Mouse (Mus musculus): ENCODE results near the gene Unkl. TPM values are rescaled to one million over a fixed set of nuclear protein-coding genes. Genes with fewer than 3 reads are reported as not detected.

The Unkl gene
- polyA plus RNA-seq, 1 experiment: 38.3 TPM

DNA sequence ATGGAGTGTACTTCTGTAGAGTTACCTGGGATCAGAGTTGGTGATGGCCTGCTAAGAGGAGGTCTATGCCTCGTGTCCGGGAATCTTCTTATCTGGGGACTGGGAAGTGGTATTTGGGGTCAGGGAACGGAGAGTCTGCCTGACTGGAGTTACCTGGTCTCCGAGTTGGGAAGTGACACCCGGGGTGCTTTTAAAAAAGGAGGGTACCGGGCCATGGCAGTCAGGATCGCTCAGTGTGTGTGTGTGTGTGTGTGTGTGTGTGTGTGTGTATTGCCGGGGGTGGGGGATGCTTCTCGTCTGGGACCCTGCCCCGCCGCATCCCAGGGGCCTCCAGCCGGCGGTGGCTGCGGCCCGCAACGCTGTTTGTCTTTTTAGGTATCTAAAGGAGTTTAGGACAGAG is 894 bp downstream of the Unkl start:
- Histone ChIP-seq H3K27me3 (replicated peaks; ENCODE audit: control insufficient read depth, insufficient read depth, low read length) (no peaks in the 10 kb centered on the region), H3K36me3 (ENCODE audit: control insufficient read depth, insufficient read depth, low read length) (no peaks in the 10 kb centered on the region), H3K27ac (ENCODE audit: insufficient read depth, low read depth, low read length) (no peak overlapping the region), H3K4me3 (ENCODE audit: insufficient read depth, low read depth, low read length) (peak overlapping the region; percentile 83), H3K4me1 (ENCODE audit: control insufficient read depth, insufficient read depth, low read length) (no peaks in the 10 kb centered on the region; the same call in 1 of the 2 replicates)
- peak; percentile 8 for DNase-seq
- WGBS: 3% methylated on average over 16 of the region's 16 CpGs
- no peak for TF ChIP-seq CTCF (conservative IDR thresholded peaks at IDR 0.05; ENCODE audit: insufficient read depth, insufficient read length, low read depth, low read length)
- TF ChIP-seq POLR2A (IDR thresholded peaks at IDR 0.05; ENCODE audit: low read depth, low read length): no peak

DNA sequence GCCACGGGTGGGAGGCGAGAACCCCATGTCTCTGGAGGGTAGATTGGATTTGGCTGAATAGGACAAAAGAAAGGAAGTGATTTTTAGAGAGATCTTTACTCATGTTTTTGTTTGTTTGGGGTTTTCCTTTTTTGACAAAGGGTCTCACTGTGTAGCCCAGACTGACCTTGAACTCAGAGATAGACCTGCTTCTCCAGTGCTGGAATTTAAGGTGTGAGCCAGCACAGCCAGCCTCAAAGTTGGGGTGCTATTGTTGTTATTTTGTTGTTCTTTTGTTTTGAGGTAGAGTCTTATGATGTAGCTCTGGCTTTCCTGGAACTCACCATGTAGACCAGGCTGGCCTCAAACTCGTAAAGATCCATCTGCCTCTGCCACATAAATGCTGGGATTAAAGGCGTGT is 14.2 kb downstream of the Unkl start:
- TF ChIP-seq CTCF (conservative IDR thresholded peaks at IDR 0.05; ENCODE audit: insufficient read depth, insufficient read length, low read depth, low read length) (no peak), POLR2A (IDR thresholded peaks at IDR 0.05; ENCODE audit: low read depth, low read length) (no peak)
- H3K36me3 ChIP-seq (ENCODE audit: control insufficient read depth, insufficient read depth, low read length): no peaks in the 10 kb centered on the region; the same call in 1 of the 2 replicates
- H3K27me3 ChIP-seq (replicated peaks; ENCODE audit: control insufficient read depth, insufficient read depth, low read length): no peaks in the 10 kb centered on the region
- 97% methylated on average over 4 of the region's 4 CpGs for WGBS
- H3K27ac ChIP-seq (ENCODE audit: insufficient read depth, low read depth, low read length): no peak overlapping the region
- no peak overlapping the region for H3K4me3 ChIP-seq (ENCODE audit: insufficient read depth, low read depth, low read length)
- DNase-seq: no peak
- no peaks in the 10 kb centered on the region for H3K4me1 ChIP-seq (ENCODE audit: control insufficient read depth, insufficient read depth, low read length)

DNA sequence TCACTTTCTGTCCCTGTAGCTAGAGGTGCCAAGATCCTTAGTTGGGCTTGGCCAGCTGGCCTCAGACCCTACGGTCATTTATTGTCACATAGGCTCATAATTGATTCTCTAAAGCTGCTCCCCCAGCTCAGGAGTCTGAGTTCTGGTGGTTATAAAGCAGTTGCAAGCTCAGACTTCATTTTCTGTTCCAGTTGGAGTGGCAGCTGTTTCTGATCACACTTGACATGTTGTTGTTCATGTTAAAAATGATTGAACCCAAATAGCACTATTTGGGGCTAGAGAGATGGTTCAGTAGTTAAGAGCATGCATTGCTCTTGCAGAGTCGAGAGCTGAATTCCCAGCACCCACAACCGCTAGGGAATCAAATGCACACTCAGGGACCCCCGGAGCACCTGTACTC is 21.8 kb downstream of the Unkl start:
- Histone ChIP-seq H3K36me3 (ENCODE audit: control insufficient read depth, insufficient read depth, low read length) (no peaks in the 10 kb centered on the region; the same call in 1 of the 2 replicates), H3K27ac (ENCODE audit: insufficient read depth, low read depth, low read length) (peak overlapping the region; percentile 30), H3K4me3 (ENCODE audit: insufficient read depth, low read depth, low read length) (no peak overlapping the region), H3K4me1 (ENCODE audit: control insufficient read depth, insufficient read depth, low read length) (peaks cover 3% of the 10 kb centered on the region; the same call in 1 of the 2 replicates), H3K27me3 (replicated peaks; ENCODE audit: control insufficient read depth, insufficient read depth, low read length) (no peaks in the 10 kb centered on the region)
- WGBS: 80% methylated on average over 4 of the region's 4 CpGs
- DNase-seq: peak; percentile 55
- no peak for TF ChIP-seq CTCF (conservative IDR thresholded peaks at IDR 0.05; ENCODE audit: insufficient read depth, insufficient read length, low read depth, low read length)
- no peak for TF ChIP-seq POLR2A (IDR thresholded peaks at IDR 0.05; ENCODE audit: low read depth, low read length)

DNA sequence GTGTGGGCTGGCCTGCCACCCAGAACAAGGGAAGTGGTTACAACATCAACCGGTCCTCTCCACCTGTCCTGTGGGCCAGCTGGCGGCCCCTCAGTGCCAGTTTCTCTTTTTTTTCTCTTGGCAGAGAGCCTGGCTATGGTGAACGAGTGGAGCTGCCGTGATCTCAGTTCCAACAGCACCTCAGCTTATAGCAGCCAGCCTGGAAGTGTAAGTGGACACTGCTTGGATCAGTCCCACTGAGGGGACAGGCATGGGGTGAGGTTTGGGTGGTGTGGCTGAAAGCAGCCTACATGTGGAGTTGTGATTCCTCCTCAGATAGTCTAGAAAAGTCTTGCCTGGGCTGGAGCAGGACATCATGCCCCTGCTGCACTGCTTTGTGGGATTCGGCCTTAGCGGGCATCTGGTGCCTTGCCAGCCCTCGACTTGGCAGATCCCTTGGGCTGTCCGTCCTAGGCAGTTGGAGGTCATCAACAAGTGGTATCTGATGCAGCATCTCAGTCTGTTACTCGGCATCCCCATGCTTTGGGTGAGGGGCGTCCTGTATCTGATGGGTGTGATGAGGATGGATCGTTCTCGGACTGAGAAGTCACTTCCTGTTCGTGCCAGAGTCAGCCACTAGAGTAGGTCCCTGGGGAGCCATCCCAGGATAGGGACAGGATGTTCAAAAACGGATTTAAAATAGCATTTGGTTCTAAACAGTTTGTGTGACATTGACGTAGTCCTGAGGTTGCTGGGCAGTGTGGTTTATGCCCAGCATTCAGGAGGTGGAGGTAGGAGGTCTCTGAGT is 22.7 kb downstream of the Unkl start:
- H3K36me3 ChIP-seq (ENCODE audit: control insufficient read depth, insufficient read depth, low read length): peaks cover 2% of the 10 kb centered on the region; the same call in 1 of the 2 replicates
- H3K4me3 ChIP-seq (ENCODE audit: insufficient read depth, low read depth, low read length): no peak overlapping the region
- no peak for TF ChIP-seq POLR2A (IDR thresholded peaks at IDR 0.05; ENCODE audit: low read depth, low read length)
- TF ChIP-seq CTCF (conservative IDR thresholded peaks at IDR 0.05; ENCODE audit: insufficient read depth, insufficient read length, low read depth, low read length): no peak
- H3K27me3 ChIP-seq (replicated peaks; ENCODE audit: control insufficient read depth, insufficient read depth, low read length): no peaks in the 10 kb centered on the region
- 68% methylated on average over 15 of the region's 15 CpGs for whole genome bisulfite sequencing
- peak overlapping the region; percentile 60 for H3K27ac ChIP-seq (ENCODE audit: insufficient read depth, low read depth, low read length)
- peaks cover 3% of the 10 kb centered on the region; the same call in 1 of the 2 replicates for H3K4me1 ChIP-seq (ENCODE audit: control insufficient read depth, insufficient read depth, low read length)
- DNase-seq: peak; percentile 87

DNA sequence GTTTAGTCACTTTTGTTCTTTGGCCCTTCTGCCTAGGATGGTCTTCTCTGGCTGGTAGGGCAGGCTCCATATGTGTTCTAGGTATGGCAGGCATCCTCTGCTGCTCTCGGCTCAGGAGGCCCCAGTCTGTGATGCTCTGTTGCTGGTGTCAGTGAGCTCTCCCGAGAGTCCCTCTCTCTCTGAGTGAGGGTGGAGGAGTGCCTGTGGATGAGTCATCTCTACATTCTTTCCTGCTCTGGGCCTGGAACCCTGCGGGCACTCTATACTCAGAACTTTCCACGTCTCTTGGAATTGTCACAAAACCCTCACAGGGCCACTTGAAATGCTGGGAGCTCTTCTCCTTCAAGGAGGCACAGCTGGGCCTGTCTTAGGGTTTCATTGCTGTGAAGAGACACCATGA is 23.5 kb downstream of the Unkl start:
- no peak for DNase-seq
- peaks cover 3% of the 10 kb centered on the region; the same call in 1 of the 2 replicates for H3K4me1 ChIP-seq (ENCODE audit: control insufficient read depth, insufficient read depth, low read length)
- 66% methylated on average over 4 of the region's 4 CpGs for WGBS
- no peaks in the 10 kb centered on the region for H3K27me3 ChIP-seq (replicated peaks; ENCODE audit: control insufficient read depth, insufficient read depth, low read length)
- peaks cover 2% of the 10 kb centered on the region; the same call in 1 of the 2 replicates for H3K36me3 ChIP-seq (ENCODE audit: control insufficient read depth, insufficient read depth, low read length)
- TF ChIP-seq POLR2A (IDR thresholded peaks at IDR 0.05; ENCODE audit: low read depth, low read length) (no peak), CTCF (conservative IDR thresholded peaks at IDR 0.05; ENCODE audit: insufficient read depth, insufficient read length, low read depth, low read length) (no peak)
- H3K4me3 ChIP-seq (ENCODE audit: insufficient read depth, low read depth, low read length): no peak overlapping the region
- peak overlapping the region; percentile 60 for H3K27ac ChIP-seq (ENCODE audit: insufficient read depth, low read depth, low read length)

DNA sequence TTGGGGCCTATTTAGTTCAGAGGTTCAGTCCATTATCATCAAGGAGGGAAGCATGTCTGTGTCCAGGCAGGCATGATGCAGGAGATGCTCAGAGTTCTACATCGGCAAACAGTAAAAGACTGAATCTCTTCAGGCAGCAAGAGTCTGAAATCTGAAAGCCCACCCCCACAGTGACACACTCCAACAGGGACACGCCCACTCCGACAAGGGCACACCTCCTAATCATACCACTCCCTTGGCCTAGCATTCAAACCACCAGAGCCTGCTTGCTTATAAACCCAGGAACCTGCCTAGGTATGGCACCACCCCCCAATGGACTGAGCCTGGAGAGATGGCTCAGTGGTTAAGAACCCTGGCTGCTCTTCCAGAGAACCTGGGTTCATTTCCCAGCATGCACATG is 27.2 kb downstream of the Unkl start:
- no peak for DNase-seq
- TF ChIP-seq POLR2A (IDR thresholded peaks at IDR 0.05; ENCODE audit: low read depth, low read length) (no peak), CTCF (conservative IDR thresholded peaks at IDR 0.05; ENCODE audit: insufficient read depth, insufficient read length, low read depth, low read length) (no peak)
- Histone ChIP-seq H3K4me3 (ENCODE audit: insufficient read depth, low read depth, low read length) (no peak overlapping the region), H3K36me3 (ENCODE audit: control insufficient read depth, insufficient read depth, low read length) (peaks cover 2% of the 10 kb centered on the region; the same call in 1 of the 2 replicates), H3K27me3 (replicated peaks; ENCODE audit: control insufficient read depth, insufficient read depth, low read length) (no peaks in the 10 kb centered on the region), H3K4me1 (ENCODE audit: control insufficient read depth, insufficient read depth, low read length) (peaks cover 3% of the 10 kb centered on the region; the same call in 1 of the 2 replicates), H3K27ac (ENCODE audit: insufficient read depth, low read depth, low read length) (no peak overlapping the region)
- WGBS: 86% methylated on average over 3 of the region's 3 CpGs

DNA sequence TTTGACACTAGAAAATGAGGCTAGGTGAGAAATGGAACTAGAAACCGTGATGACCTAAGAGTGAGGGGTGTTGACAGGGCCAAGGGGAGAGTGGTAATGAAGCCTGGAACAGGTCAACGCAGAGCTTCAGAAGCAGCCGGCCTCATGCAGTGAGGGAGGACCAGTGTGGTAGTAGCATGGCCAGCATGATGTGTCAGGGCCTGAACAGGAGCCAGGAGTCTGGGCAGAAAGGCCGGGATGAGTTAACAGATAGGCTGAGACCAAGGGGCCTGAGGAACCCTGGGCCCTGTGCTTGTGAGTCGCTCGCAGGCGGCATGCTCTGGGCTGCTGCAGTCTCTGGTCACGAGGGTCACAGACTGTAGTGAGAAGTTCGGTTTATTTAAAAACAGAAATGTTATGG is 30.8 kb downstream of the Unkl start:
- TF ChIP-seq POLR2A (IDR thresholded peaks at IDR 0.05; ENCODE audit: low read depth, low read length) (no peak), CTCF (conservative IDR thresholded peaks at IDR 0.05; ENCODE audit: insufficient read depth, insufficient read length, low read depth, low read length) (no peak)
- H3K4me1 ChIP-seq (ENCODE audit: control insufficient read depth, insufficient read depth, low read length): peaks cover 17% of the 10 kb centered on the region
- H3K27ac ChIP-seq (ENCODE audit: insufficient read depth, low read depth, low read length): no peak overlapping the region
- H3K4me3 ChIP-seq (ENCODE audit: insufficient read depth, low read depth, low read length): no peak overlapping the region
- DNase-seq: no peak
- 0 out of 2 replicates have a peak, but pooled peaks cover 2% of the 10 kb centered on the region for H3K36me3 ChIP-seq (ENCODE audit: control insufficient read depth, insufficient read depth, low read length)
- H3K27me3 ChIP-seq (replicated peaks; ENCODE audit: control insufficient read depth, insufficient read depth, low read length): no peaks in the 10 kb centered on the region
- 91% methylated on average over 9 of the region's 9 CpGs for WGBS

Measured in kidney, adult 2 months (tissue).